Mouse (Mus musculus) forebrain, postnatal 0 days (tissue): ENCODE results near the gene Rapgef2. TPM values are rescaled to one million over a fixed set of nuclear protein-coding genes. Genes with fewer than 3 reads are reported as not detected.

ENCODE experiments used
- ATAC-seq: fragments of 200-750 bp; cut with Nextera tagmentation; 2 replicates; pipeline ENCODE4 v1.8.0; 2017; ENCODE audit warnings: mild to moderate bottlenecking, moderate library complexity
- DNase-seq: peaks from one replicate; pipeline ENCODE4 v3.0.0-alpha.2; 2015
- H3K27ac ChIP-seq: fragments of 300-500 bp; sonication (generic); 2 replicates; pipeline ENCODE4 v1.5.1; 2014; ENCODE audit warnings: low read depth, mild to moderate bottlenecking, antibody characterized with exemption, low read length, moderate library complexity, mixed read lengths
- H3K27me3 ChIP-seq: fragments of 300-500 bp; sonication (generic); 2 replicates; pipeline ENCODE4 v1.6.1; 2014; ENCODE audit warnings: mild to moderate bottlenecking, low read length, mixed read lengths; ENCODE audit not compliant: insufficient read depth
- H3K36me3 ChIP-seq: fragments of 300-500 bp; sonication (generic); 2 replicates; pipeline ENCODE4 v1.6.1; 2014; ENCODE audit warnings: mild to moderate bottlenecking, moderate library complexity; ENCODE audit not compliant: insufficient read depth
- H3K4me1 ChIP-seq: fragments of 300-500 bp; sonication (generic); 2 replicates; pipeline ENCODE4 v1.6.1; 2014; ENCODE audit warnings: antibody characterized with exemption; ENCODE audit not compliant: insufficient read depth
- H3K4me2 ChIP-seq: fragments of 300-500 bp; sonication (generic); 2 replicates; pipeline ENCODE4 v1.6.1; 2014; ENCODE audit warnings: low read depth, mild to moderate bottlenecking, moderate library complexity
- H3K4me3 ChIP-seq: fragments of 300-500 bp; sonication (generic); 2 replicates; pipeline ENCODE4 v1.5.1; 2014; ENCODE audit warnings: low read depth, low read length, mixed read lengths
- H3K9ac ChIP-seq: fragments of 300-500 bp; sonication (generic); 2 replicates; pipeline ENCODE4 v1.6.1; 2014; ENCODE audit warnings: mild to moderate bottlenecking
- H3K9me3 ChIP-seq: fragments of 300-500 bp; sonication (generic); 2 replicates; pipeline ENCODE4 v1.6.1; 2016; ENCODE audit warnings: low read length
- CTCF ChIP-seq: sonication (generic); IDR thresholded peaks from 2 replicates; pipeline ENCODE4 v1.5.1; 2016; ENCODE audit warnings: antibody characterized with exemption, control low read depth, low read depth
- WGBS: fragments of 180-500 bp; shearing (Covaris S2); extraction: QIAGEN DNeasy Blood & Tissue Kit; methylation state at CpG from one replicate; pipeline ENCODE4 v1.1.7; 2014; 5-methylcytosine and 5-hydroxymethylcytosine counted together
- polyA plus RNA-seq: library from polyadenylated mRNA; unstranded; fragments of >200 nt; fragmentation: Nextera tagmentation; extraction: Ambion mirVana; gene quantifications from 2 replicates; pipeline ENCODE4 v1.2.1, GENCODE M21; 2015
- total RNA-seq: library from RNA; depleted of rRNA; stranded (reverse); fragments of >200 nt; gene quantifications from 2 replicates; pipeline ENCODE4 v1.2.3, GENCODE M21; 2014

The Rapgef2 gene
- total and polyA plus RNA-seq, 2 experiments from 2014 or later = 8.9 to 61.5 TPM

- DNase-seq = no peak
- no peak for TF ChIP-seq CTCF
- Histone ChIP-seq H3K36me3 (no peaks in the 10 kb centered on the region; the same call in 1 of the 2 replicates), H3K9me3 (no peaks in the 10 kb centered on the region), H3K27me3 (no peaks in the 10 kb centered on the region), H3K9ac (no peak overlapping the region), H3K4me1 (no peaks in the 10 kb centered on the region), H3K27ac (no peak overlapping the region), H3K4me2 (no peak overlapping the region), H3K4me3 (no peak overlapping the region)
- ATAC-seq = no peak
- 89% methylated on average over 2 of the region's 2 CpGs for WGBS
These were observed 158.5 kb downstream of the Rapgef2 start for GRCm38 (mm10) chr3:79127797-79128196.

GRCm38 (mm10) chr3:79126857-79127256 lies 159.5 kb downstream of the Rapgef2 start:
- H3K9ac ChIP-seq = no peak overlapping the region
- whole genome bisulfite sequencing = 93% methylated on average over 6 of the region's 6 CpGs
- no peaks in the 10 kb centered on the region for H3K36me3 ChIP-seq
- no peak overlapping the region for H3K4me3 ChIP-seq
- no peak overlapping the region for H3K4me2 ChIP-seq
- H3K27me3 ChIP-seq = no peaks in the 10 kb centered on the region
- no peak overlapping the region for H3K27ac ChIP-seq
- H3K4me1 ChIP-seq = no peaks in the 10 kb centered on the region
- ATAC-seq (no peak), DNase-seq (no peak)
- H3K9me3 ChIP-seq = no peaks in the 10 kb centered on the region
- TF ChIP-seq CTCF = no peak

GRCm38 (mm10) chr3:79121391-79121790 lies 164.9 kb downstream of the Rapgef2 start:
- TF ChIP-seq CTCF = no peak
- Histone ChIP-seq H3K4me3 (no peak overlapping the region), H3K36me3 (no peaks in the 10 kb centered on the region), H3K9me3 (no peaks in the 10 kb centered on the region), H3K4me2 (no peak overlapping the region), H3K27me3 (no peaks in the 10 kb centered on the region), H3K9ac (no peak overlapping the region), H3K4me1 (no peaks in the 10 kb centered on the region), H3K27ac (no peak overlapping the region)
- WGBS = 85% methylated on average over 7 of the region's 7 CpGs
- DNase-seq (no peak), ATAC-seq (no peak)

- Histone ChIP-seq H3K9me3 (no peaks in the 10 kb centered on the region), H3K4me2 (no peak overlapping the region), H3K36me3 (no peaks in the 10 kb centered on the region), H3K9ac (no peak overlapping the region), H3K27ac (no peak overlapping the region), H3K4me1 (no peaks in the 10 kb centered on the region), H3K4me3 (no peak overlapping the region), H3K27me3 (no peaks in the 10 kb centered on the region)
- no peak for DNase-seq
- 95% methylated on average over 12 of the region's 12 CpGs for WGBS
- no peak for ATAC-seq
- no peak for TF ChIP-seq CTCF
These were observed 166.3 kb downstream of the Rapgef2 start for GRCm38 (mm10) chr3:79119983-79120382.

- ATAC-seq (no peak), DNase-seq (peak; percentile 18)
- TF ChIP-seq CTCF = peak; percentile 65
- Histone ChIP-seq H3K27ac (no peak overlapping the region), H3K9ac (no peak overlapping the region), H3K36me3 (no peaks in the 10 kb centered on the region), H3K27me3 (no peaks in the 10 kb centered on the region), H3K9me3 (no peaks in the 10 kb centered on the region), H3K4me1 (no peaks in the 10 kb centered on the region), H3K4me2 (no peak overlapping the region), H3K4me3 (no peak overlapping the region)
- 97% methylated on average over 6 of the region's 6 CpGs for WGBS
These were observed 176.2 kb downstream of the Rapgef2 start for GRCm38 (mm10) chr3:79110153-79110552.

GRCm38 (mm10) chr3:79108246-79108645 lies 178.1 kb downstream of the Rapgef2 start:
- no peaks in the 10 kb centered on the region for H3K27me3 ChIP-seq
- no peak for ATAC-seq
- WGBS = 92% methylated on average over 6 of the region's 6 CpGs
- H3K36me3 ChIP-seq = peaks cover 4% of the 10 kb centered on the region; the same call in 1 of the 2 replicates
- DNase-seq = no peak
- no peaks in the 10 kb centered on the region for H3K9me3 ChIP-seq
- no peak for TF ChIP-seq CTCF
- H3K4me1 ChIP-seq = no peaks in the 10 kb centered on the region
- no peak overlapping the region for H3K4me2 ChIP-seq
- no peak overlapping the region for H3K4me3 ChIP-seq
- no peak overlapping the region for H3K9ac ChIP-seq
- H3K27ac ChIP-seq = no peak overlapping the region

GRCm38 (mm10) chr3:79106360-79106759 lies 180.0 kb downstream of the Rapgef2 start:
- ATAC-seq (no peak), DNase-seq (no peak)
- WGBS = 80% methylated on average over 2 of the region's 2 CpGs
- no peaks in the 10 kb centered on the region for H3K9me3 ChIP-seq
- H3K27me3 ChIP-seq = no peaks in the 10 kb centered on the region
- H3K4me3 ChIP-seq = no peak overlapping the region
- peaks cover 4% of the 10 kb centered on the region; the same call in 1 of the 2 replicates for H3K36me3 ChIP-seq
- no peak overlapping the region for H3K4me2 ChIP-seq
- no peak overlapping the region for H3K9ac ChIP-seq
- no peak for TF ChIP-seq CTCF
- H3K27ac ChIP-seq = no peak overlapping the region
- no peaks in the 10 kb centered on the region for H3K4me1 ChIP-seq
